Mouse (Mus musculus): ENCODE results near the gene Prkn.

GRCm38 (mm10) chr17:10937844-10938243 is 97.7 kb downstream of the Prkn start:
- no peak for TF ChIP-seq CTCF (IDR thresholded peaks at IDR 0.05; ENCODE audit: low read depth, low read length)
- TF ChIP-seq POLR2A (IDR thresholded peaks at IDR 0.05; ENCODE audit: extremely low read depth, insufficient read depth, low read length) = no peak

Data from liver, adult 2 months (tissue).